Mouse (Mus musculus) CH12.LX (cell line): ENCODE results near the gene Upf2. TPM values are rescaled to one million over a fixed set of nuclear protein-coding genes. Genes with fewer than 3 reads are reported as not detected.

Source experiments
- DNase-seq: peaks from one replicate; pipeline ENCODE4 v3.0.0-alpha.2; 2013; ENCODE audit errors: extremely low read depth
- H3K27ac ChIP-seq: 2 replicates; pipeline ENCODE4 v1.5.1; 2012; ENCODE audit warnings: low read depth, mild to moderate bottlenecking, control low read depth, moderate library complexity; ENCODE audit not compliant: insufficient read depth
- H3K27me3 ChIP-seq: replicated peaks from 2 replicates; pipeline ENCODE3; 2012; ENCODE audit warnings: inconsistent platforms
- H3K36me3 ChIP-seq, 2 experiments: replicated peaks in 1 of 2; 2 replicates each; pipeline versions ENCODE3 to v1.6.1; 2012; ENCODE audit warnings: inconsistent platforms in 1 of 2, low read length in 1 of 2, mild to moderate bottlenecking in 1 of 2, mixed read lengths in 1 of 2, moderate library complexity in 1 of 2; ENCODE audit not compliant: control insufficient read depth in 1 of 2, insufficient read depth in 1 of 2
- H3K4me1 ChIP-seq, 2 experiments: 2 replicates each; pipeline ENCODE4 v1.6.1; 2012; ENCODE audit warnings: inconsistent platforms in 1 of 2, moderate library complexity in 1 of 2; ENCODE audit not compliant: insufficient read depth in 2 of 2, control insufficient read depth in 1 of 2
- H3K4me2 ChIP-seq: 2 replicates; pipeline ENCODE4 v1.6.1; 2012; ENCODE audit warnings: low read depth, mild to moderate bottlenecking, control low read depth; ENCODE audit not compliant: poor library complexity, insufficient read depth, severe bottlenecking
- H3K4me3 ChIP-seq, 3 experiments: fragments of 150-350 bp in 1 of 3; sonication (generic) in 1 of 3; replicated peaks in 1 of 3; 2 replicates each; pipeline versions ENCODE3 to v1.5.1; 2011 to 2012; ENCODE audit warnings: low read depth in 2 of 3, low read length in 2 of 3, mild to moderate bottlenecking in 2 of 3, moderate library complexity in 2 of 3, control low read depth in 1 of 3, improper control_type of control experiment in 1 of 3, inconsistent platforms in 1 of 3, mixed read lengths in 1 of 3; ENCODE audit not compliant: poor library complexity in 1 of 3
- H3K79me2 ChIP-seq: replicated peaks from 2 replicates; pipeline ENCODE4 v1.6.1; 2012; ENCODE audit warnings: mild to moderate bottlenecking, moderate library complexity; ENCODE audit not compliant: control insufficient read depth, poor library complexity, insufficient read depth, severe bottlenecking; ENCODE audit errors: extremely low read depth
- H3K9ac ChIP-seq: 2 replicates; pipeline ENCODE4 v1.6.1; 2012; ENCODE audit warnings: low read depth, mild to moderate bottlenecking, control low read depth, moderate library complexity; ENCODE audit not compliant: insufficient read depth
- H3K9me3 ChIP-seq: replicated peaks from 2 replicates; pipeline ENCODE3; 2012; ENCODE audit warnings: low read length, inconsistent platforms, mixed read lengths
- BHLHE40 ChIP-seq: IDR thresholded peaks from 2 replicates; pipeline ENCODE4 v1.6.1; 2011; ENCODE audit warnings: mild to moderate bottlenecking, low read depth, low read length, improper control_type of control experiment
- CHD1 ChIP-seq: IDR thresholded peaks from 2 replicates; pipeline ENCODE4 v1.6.1; 2012; ENCODE audit warnings: low read depth, low read length, improper control_type of control experiment, inconsistent platforms
- CHD2 ChIP-seq: IDR thresholded peaks from 2 replicates; pipeline ENCODE4 v1.6.1; 2011; ENCODE audit warnings: low read length, improper control_type of control experiment
- CTCF ChIP-seq, 2 experiments: IDR thresholded peaks in 1 of 2; conservative IDR thresholded peaks in 1 of 2; 2 replicates each; pipeline ENCODE4 v1.5.1; 2011 to 2012; ENCODE audit warnings: low read depth in 2 of 2, low read length in 2 of 2, improper control_type of control experiment in 1 of 2, inconsistent platforms in 1 of 2, mild to moderate bottlenecking in 1 of 2, moderate library complexity in 1 of 2
- E2F4 ChIP-seq: IDR thresholded peaks from 2 replicates; pipeline ENCODE4 v1.6.1; 2011; ENCODE audit warnings: low read depth, low read length, improper control_type of control experiment; ENCODE audit not compliant: insufficient replicate concordance
- ELF1 ChIP-seq: IDR thresholded peaks from 2 replicates; pipeline ENCODE4 v1.6.1; 2014; ENCODE audit warnings: low read depth, mild to moderate bottlenecking, inconsistent platforms, low read length, improper control_type of control experiment
- EP300 ChIP-seq: IDR thresholded peaks from 2 replicates; pipeline ENCODE4 v1.6.1; 2011; ENCODE audit warnings: low read length, improper control_type of control experiment
- ETS1 ChIP-seq: conservative IDR thresholded peaks from 2 replicates; pipeline ENCODE4 v1.6.1; 2012; ENCODE audit warnings: low read depth, mild to moderate bottlenecking, inconsistent platforms, low read length, improper control_type of control experiment, moderate library complexity
- GABPA ChIP-seq: IDR thresholded peaks from 2 replicates; pipeline ENCODE4 v1.6.1; 2012; ENCODE audit warnings: low read depth, low read length, improper control_type of control experiment, inconsistent platforms; ENCODE audit not compliant: insufficient replicate concordance
- IRF4 ChIP-seq: IDR thresholded peaks from 2 replicates; pipeline ENCODE4 v1.6.1; 2014; ENCODE audit warnings: low read depth, mild to moderate bottlenecking, inconsistent platforms, low read length, improper control_type of control experiment
- JUN ChIP-seq: IDR thresholded peaks from 2 replicates; pipeline ENCODE4 v1.6.1; 2011; ENCODE audit warnings: low read depth, mild to moderate bottlenecking, low read length, improper control_type of control experiment, moderate library complexity; ENCODE audit not compliant: insufficient read depth
- JUND ChIP-seq: conservative IDR thresholded peaks from 2 replicates; pipeline ENCODE4 v1.6.1; 2011; ENCODE audit warnings: low read depth, low read length, improper control_type of control experiment
- KAT2A ChIP-seq: IDR thresholded peaks from 2 replicates; pipeline ENCODE4 v1.6.1; 2012; ENCODE audit warnings: low read length, improper control_type of control experiment, inconsistent platforms; ENCODE audit not compliant: insufficient replicate concordance
- MAX ChIP-seq: IDR thresholded peaks from 2 replicates; pipeline ENCODE4 v1.6.1; 2011; ENCODE audit warnings: low read length, improper control_type of control experiment
- MAZ ChIP-seq: IDR thresholded peaks from 2 replicates; pipeline ENCODE4 v1.6.1; 2012; ENCODE audit warnings: low read depth, mild to moderate bottlenecking, inconsistent platforms, low read length, improper control_type of control experiment, moderate library complexity
- MXI1 ChIP-seq: IDR thresholded peaks from 2 replicates; pipeline ENCODE4 v1.6.1; 2011; ENCODE audit warnings: mild to moderate bottlenecking, low read depth, low read length, improper control_type of control experiment
- MYC ChIP-seq: IDR thresholded peaks from 2 replicates; pipeline ENCODE4 v1.6.1; 2011; ENCODE audit warnings: low read depth, mild to moderate bottlenecking, improper control_type of control experiment, low read length
- NELFE ChIP-seq: IDR thresholded peaks from 2 replicates; pipeline ENCODE4 v1.6.1; 2011; ENCODE audit warnings: low read depth, low read length, improper control_type of control experiment
- PAX5 ChIP-seq: IDR thresholded peaks from 2 replicates; pipeline ENCODE4 v1.6.1; 2012; ENCODE audit warnings: low read length, inconsistent platforms, mixed read lengths
- POLR2A ChIP-seq: IDR thresholded peaks from 2 replicates; pipeline ENCODE4 v1.6.1; 2011; ENCODE audit warnings: low read depth, mild to moderate bottlenecking, improper control_type of control experiment, low read length
- POLR2AphosphoS2 ChIP-seq: IDR thresholded peaks from 2 replicates; pipeline ENCODE4 v1.6.1; 2011; ENCODE audit warnings: low read depth, low read length, improper control_type of control experiment
- RAD21 ChIP-seq: IDR thresholded peaks from 2 replicates; pipeline ENCODE4 v1.6.1; 2011; ENCODE audit warnings: low read depth, mild to moderate bottlenecking, low read length, improper control_type of control experiment, moderate library complexity
- SIN3A ChIP-seq: IDR thresholded peaks from 2 replicates; pipeline ENCODE4 v1.6.1; 2012; ENCODE audit warnings: low read length, improper control_type of control experiment, inconsistent platforms
- SMC3 ChIP-seq: IDR thresholded peaks from 2 replicates; pipeline ENCODE4 v1.6.1; 2011; ENCODE audit warnings: low read depth, low read length, improper control_type of control experiment
- UBTF ChIP-seq: IDR thresholded peaks from 2 replicates; pipeline ENCODE4 v1.6.1; 2012; ENCODE audit warnings: low read depth, mild to moderate bottlenecking, inconsistent platforms, low read length, improper control_type of control experiment, moderate library complexity
- USF1 ChIP-seq: IDR thresholded peaks from 2 replicates; pipeline ENCODE4 v1.6.1; 2014; ENCODE audit warnings: low read depth, mild to moderate bottlenecking, inconsistent platforms, low read length, improper control_type of control experiment
- USF2 ChIP-seq: conservative IDR thresholded peaks from 2 replicates; pipeline ENCODE4 v1.6.1; 2011; ENCODE audit warnings: low read depth, low read length, improper control_type of control experiment
- ZC3H11A ChIP-seq: IDR thresholded peaks from 2 replicates; pipeline ENCODE4 v1.6.1; 2012; ENCODE audit warnings: low read depth, mild to moderate bottlenecking, inconsistent platforms, low read length, improper control_type of control experiment
- ZKSCAN1 ChIP-seq: IDR thresholded peaks from 2 replicates; pipeline ENCODE4 v1.6.1; 2012; ENCODE audit warnings: low read depth, inconsistent platforms, low read length, improper control_type of control experiment, borderline replicate concordance
- ZMIZ1 ChIP-seq: IDR thresholded peaks from 2 replicates; pipeline ENCODE4 v1.6.1; 2012; ENCODE audit warnings: low read depth, mild to moderate bottlenecking, inconsistent platforms, low read length, improper control_type of control experiment
- ZNF384 ChIP-seq: IDR thresholded peaks from 2 replicates; pipeline ENCODE4 v1.6.1; 2012; ENCODE audit warnings: low read depth, low read length, improper control_type of control experiment, inconsistent platforms
- dilution Hi-C: fragments of 300-500 bp; cut with MboI; formaldehyde crosslinking; loops from 2 replicates; pipeline ENCODE4 v1.14.3; 2020; ENCODE audit warnings: low sequenced_read_pairs; ENCODE audit not compliant: extremely low pct_unique_long_range_greater_than_20kb, extremely low pct_ligation_motif_present
- in situ Hi-C: fragments of 300-500 bp; cut with MboI; formaldehyde crosslinking; loops from 3 replicates; pipeline ENCODE4 v1.14.3; 2019; ENCODE audit warnings: low sequenced_read_pairs, low pct_ligation_motif_present, low pct_unique_long_range_greater_than_20kb, mixed read lengths
- polyA plus RNA-seq: library from polyadenylated mRNA; unstranded; fragments of >175 nt; gene quantifications from 2 replicates; pipeline ENCODE4 v1.2.1, GENCODE M21; 2012; ENCODE audit warnings: low read depth; ENCODE audit not compliant: insufficient read length
- total RNA-seq, 2 experiments: library from RNA; depleted of rRNA; stranded (reverse); fragments of 300-350 nt in 1 of 2; fragments of >200 nt in 1 of 2; gene quantifications; 2 replicates each; pipeline ENCODE4 v1.2.3; 2012 to 2014

The Upf2 gene
- total and polyA plus RNA-seq, 3 experiments, result 9.3 to 27.0 (median 13.4) TPM

DNA sequence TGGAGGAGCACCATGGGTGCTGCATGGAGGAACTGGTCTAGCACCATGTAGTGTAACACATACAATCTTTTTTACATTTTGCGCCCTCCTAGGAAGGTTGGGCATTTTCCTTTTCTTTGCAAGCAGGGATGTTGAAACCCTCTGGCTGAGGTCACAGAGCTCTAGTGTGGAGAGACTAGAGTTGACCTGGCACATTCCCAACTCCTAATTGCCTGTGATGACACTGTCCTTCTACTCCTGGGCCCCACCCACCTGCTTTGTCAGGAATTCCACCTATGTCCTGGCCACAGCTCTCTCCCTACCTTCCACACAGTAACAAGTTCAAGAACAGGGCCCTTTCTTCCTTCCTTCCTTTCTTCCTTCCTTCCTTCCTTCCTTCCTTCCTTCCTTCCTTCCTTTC lies 132.4 kb downstream of the Upf2 start:
- H3K4me3 ChIP-seq, result no peak overlapping the region
- H3K4me2 ChIP-seq, result no peak overlapping the region
- H3K36me3 ChIP-seq, result no peaks in the 10 kb centered on the region
- dilution Hi-C loops (no loop called here), in situ Hi-C loops (no loop called here)
- no peaks in the 10 kb centered on the region for H3K9me3 ChIP-seq
- H3K27ac ChIP-seq, result no peak overlapping the region
- no peaks in the 10 kb centered on the region for H3K79me2 ChIP-seq
- no peak for DNase-seq
- H3K9ac ChIP-seq, result no peak overlapping the region
- TF ChIP-seq ZNF384, result no peak
- no peak for TF ChIP-seq ZMIZ1
- TF ChIP-seq MAZ, result no peak
- no peak for TF ChIP-seq MYC
- TF ChIP-seq IRF4, result no peak
- no peak for TF ChIP-seq MAX
- peaks cover 7 to 12% of the 10 kb centered on the region in 2 experiments; a peak in 3 of 4 replicates for H3K4me1 ChIP-seq
- H3K27me3 ChIP-seq, result peaks cover 51% of the 10 kb centered on the region

DNA sequence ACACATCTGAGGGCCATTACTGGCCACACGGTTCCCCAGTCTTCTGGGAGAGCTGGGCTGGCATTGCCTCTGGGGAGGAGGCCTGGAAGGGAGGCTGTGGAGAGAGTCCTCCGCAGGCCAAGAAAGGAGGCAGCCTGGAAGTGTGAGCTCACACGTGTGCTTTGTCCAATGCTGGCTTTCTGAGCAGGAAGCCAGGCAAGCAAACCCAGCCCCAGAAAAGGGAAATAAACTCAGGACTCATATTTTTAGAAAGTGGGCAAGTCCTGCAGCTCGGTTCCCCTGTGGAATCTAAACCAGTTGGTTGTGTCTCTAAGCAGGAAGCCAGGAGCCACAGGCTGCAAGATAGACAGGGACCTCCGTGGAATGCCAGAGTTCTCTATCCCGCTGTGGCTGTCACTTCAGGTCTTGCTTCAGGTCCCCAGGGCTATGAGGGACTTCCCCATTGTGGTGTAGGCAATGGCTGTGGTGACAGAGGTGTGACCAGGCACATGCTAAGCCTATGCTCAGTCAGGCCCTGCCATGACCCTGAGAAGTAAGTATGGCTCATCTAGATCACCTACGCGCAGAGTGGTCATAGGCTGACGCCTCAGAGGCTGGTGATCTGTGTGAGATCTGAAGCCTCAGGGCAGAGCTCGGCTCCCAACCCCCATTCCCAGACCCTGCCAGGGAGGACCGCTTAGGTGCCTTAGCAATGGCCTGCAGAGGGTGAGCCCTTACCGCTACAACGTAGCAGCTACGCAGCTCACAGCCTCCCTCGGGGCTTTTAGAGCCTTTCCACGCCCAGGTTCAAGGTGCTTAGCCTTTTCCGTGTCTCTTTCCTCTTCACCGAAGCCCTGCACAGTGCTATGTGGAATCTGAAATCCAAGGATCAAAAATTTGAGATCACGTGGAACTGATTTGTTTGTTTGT lies 134.6 kb downstream of the Upf2 start:
- dilution Hi-C loops (no loop called here), in situ Hi-C loops (no loop called here)
- no peaks in the 10 kb centered on the region for H3K79me2 ChIP-seq
- H3K4me3 ChIP-seq, result no peak overlapping the region
- H3K27ac ChIP-seq, result no peak overlapping the region
- H3K9ac ChIP-seq, result no peak overlapping the region
- H3K27me3 ChIP-seq, result peaks cover 49% of the 10 kb centered on the region
- peaks cover 7 to 12% of the 10 kb centered on the region in 2 experiments; a peak in 3 of 4 replicates for H3K4me1 ChIP-seq
- H3K36me3 ChIP-seq, result no peaks in the 10 kb centered on the region
- peak; percentile 85 for DNase-seq
- peak overlapping the region; percentile 41 for H3K4me2 ChIP-seq
- H3K9me3 ChIP-seq, result no peaks in the 10 kb centered on the region
- TF ChIP-seq E2F4 (no peak), SMC3 (no peak), NELFE (no peak), PAX5 (no peak), JUND (no peak), MAZ (no peak), ZNF384 (no peak), BHLHE40 (peak; percentile 99), ELF1 (no peak), USF2 (no peak), IRF4 (peak; percentile 64), CHD2 (no peak), ZC3H11A (no peak), ZMIZ1 (no peak), CHD1 (no peak), CTCF (conservative IDR thresholded peaks at IDR 0.05 in 1 of 2, IDR thresholded peaks at IDR 0.05 in 1 of 2; ENCODE audit: low read depth in 2 of 2, low read length in 2 of 2) (no peak), UBTF (no peak), ETS1 (peak; percentile 81), MAX (peak; percentile 71), KAT2A (no peak), ZKSCAN1 (no peak), JUN (no peak), MXI1 (peak; percentile 38; the same call in 1 of the 2 replicates), GABPA (no peak), USF1 (no peak), SIN3A (0 out of 2 replicates have a peak, but pooled peaks have one; percentile 27), POLR2A (no peak), EP300 (peak; percentile 54), RAD21 (no peak), POLR2AphosphoS2 (no peak)
